Comparison of ENCODE assay signal across 15 mouse cellular contexts in the genomic region with DNA sequence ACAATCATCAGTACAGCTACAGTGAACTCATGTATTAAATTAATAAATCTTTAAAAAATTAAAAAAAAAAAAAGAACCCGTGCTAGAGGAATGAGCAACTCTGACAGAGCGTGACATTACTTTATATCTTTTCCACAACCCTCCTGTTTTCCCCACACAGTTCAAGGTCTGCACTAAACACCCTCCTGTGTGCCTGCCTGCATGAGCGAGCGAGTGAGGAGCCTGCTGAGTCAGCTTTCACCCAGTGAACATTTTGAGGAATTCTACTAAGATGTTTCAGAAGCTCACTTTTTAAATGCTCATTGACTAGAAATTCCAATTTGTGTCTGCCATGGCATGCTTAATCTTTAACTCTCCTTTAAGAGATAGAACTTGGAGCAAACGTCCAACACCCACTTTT.
"Had no signal": no experiment of that assay in that cellular context is flagged by ENCODE, and none has a peak within 500 bp of the region (broad histone marks: within the 10 kb centered on the region; RNA-seq: fewer than 3 reads in every experiment).

No protein-coding gene starts in this region.

- H3K27me3 ChIP-seq: limb, embryonic 12.5 days; limb, embryonic 15.5 days; lung, embryonic 15.5 days; megakaryocyte, embryonic 14.5 days; midbrain, embryonic 13.5 days had no signal

- H3K4me1 ChIP-seq: limb, embryonic 12.5 days; limb, embryonic 15.5 days; lung, embryonic 15.5 days; megakaryocyte, embryonic 14.5 days; midbrain, embryonic 10.5 days; midbrain, embryonic 13.5 days had no signal

- DNase-seq: left cerebral cortex, postnatal 4 days; lung, adult 18-20 months; lung, postnatal 10 days; lung, postnatal 36 days; thymus, adult 18-20 months; thymus, postnatal 36 days had no signal

- H3K4me3 ChIP-seq: limb, embryonic 12.5 days; limb, embryonic 15.5 days; lung, embryonic 15.5 days; megakaryocyte, embryonic 14.5 days; midbrain, embryonic 10.5 days; midbrain, embryonic 13.5 days had no signal

- H3K4me2 ChIP-seq: limb, embryonic 12.5 days; limb, embryonic 15.5 days; liver, embryonic 11.5 days; lung, embryonic 15.5 days; midbrain, embryonic 13.5 days had no signal

- H3K36me3 ChIP-seq: limb, embryonic 12.5 days; limb, embryonic 15.5 days; lung, embryonic 15.5 days; midbrain, embryonic 10.5 days had no signal

- H3K9me3 ChIP-seq: limb, embryonic 12.5 days; limb, embryonic 15.5 days; lung, embryonic 15.5 days; megakaryocyte, embryonic 14.5 days; midbrain, embryonic 10.5 days; midbrain, embryonic 13.5 days had no signal

- H3K9ac ChIP-seq: limb, embryonic 12.5 days; limb, embryonic 15.5 days; liver, embryonic 14.5 days; lung, embryonic 15.5 days; midbrain, embryonic 13.5 days had no signal

- H3K27ac ChIP-seq: limb, embryonic 12.5 days; limb, embryonic 15.5 days; liver, embryonic 14.5 days; lung, embryonic 15.5 days; midbrain, embryonic 10.5 days; midbrain, embryonic 13.5 days had no signal

- ATAC-seq: intestine, postnatal 0 days; midbrain, embryonic 13.5 days had no signal
